Mouse (Mus musculus) adrenal gland, adult (tissue): ENCODE measurements around the gene Peli3.
A peak's percentile ranks its signal among the peaks of the same experiment; 100 is the strongest.

Experiments used
- DNase-seq, 2 experiments: peaks; one replicate each; pipeline ENCODE4 v3.0.0; 2022 to 2023; ENCODE audit warnings: low spot score in 1 of 2; ENCODE audit not compliant: inconsistent age in 2 of 2

The Peli3 gene

GRCm38 (mm10) chr19:4915924-4916603 is 26.9 kb downstream of the Peli3 start:
- DNase-seq: peak; percentile 78 to 84

GRCm38 (mm10) chr19:4909376-4909775 is 33.6 kb downstream of the Peli3 start:
- peak; percentile 16 to 87 for DNase-seq

GRCm38 (mm10) chr19:4908107-4908506 is 34.8 kb downstream of the Peli3 start:
- DNase-seq: peak in 1 of 2 experiments; percentile 63

GRCm38 (mm10) chr19:4905979-4906794 is 36.7 kb downstream of the Peli3 start, which contains the start of gene Bbs1:
Bbs1 (minus strand) TSS chr19:4906628.
- DNase-seq: peak; percentile 74 to 92

- no peak for DNase-seq
Measured at GRCm38 (mm10) chr19:4899888-4900287, 43.0 kb downstream of the Peli3 start.

- DNase-seq: no peak
Measured at GRCm38 (mm10) chr19:4898972-4899371, 44.0 kb downstream of the Peli3 start.

- DNase-seq: no peak
Measured at GRCm38 (mm10) chr19:4896780-4897520, 46.0 kb downstream of the Peli3 start.

- DNase-seq: no peak
Measured at GRCm38 (mm10) chr19:4891798-4892197, 51.1 kb downstream of the Peli3 start.

- no peak for DNase-seq
Measured at GRCm38 (mm10) chr19:4889791-4890190, 53.1 kb downstream of the Peli3 start.

- no peak for DNase-seq
Measured at GRCm38 (mm10) chr19:4883961-4884360, 59.0 kb downstream of the Peli3 start.
